Mouse (Mus musculus) kidney, embryonic 14.5 days (tissue): ENCODE measurements around the gene Ubl3. TPM values are rescaled to one million over a fixed set of nuclear protein-coding genes. Genes with fewer than 3 reads are reported as not detected.

Experiments used
- ATAC-seq: fragments of 200-750 bp; cut with Nextera tagmentation; 2 replicates; pipeline ENCODE4 v1.8.0; 2017; ENCODE audit warnings: moderate number of reproducible peaks, mild to moderate bottlenecking, moderate TSS enrichment, moderate library complexity; ENCODE audit not compliant: low FRiP score, low TSS enrichment
- H3K27ac ChIP-seq: fragments of 300-500 bp; sonication (generic); 2 replicates; pipeline ENCODE4 v1.5.1; 2014; ENCODE audit warnings: low read depth, mild to moderate bottlenecking, low read length, moderate library complexity, mixed read lengths
- H3K27me3 ChIP-seq: fragments of 300-500 bp; sonication (generic); 2 replicates; pipeline ENCODE4 v1.6.1; 2014; ENCODE audit warnings: mild to moderate bottlenecking, low read length; ENCODE audit not compliant: control insufficient read depth, insufficient read depth
- H3K36me3 ChIP-seq: fragments of 300-500 bp; sonication (generic); 2 replicates; pipeline ENCODE4 v1.6.1; 2014; ENCODE audit warnings: low read length, mixed read lengths; ENCODE audit not compliant: control insufficient read depth, insufficient read depth
- H3K4me1 ChIP-seq: fragments of 300-500 bp; sonication (generic); 2 replicates; pipeline ENCODE4 v1.6.1; 2014; ENCODE audit warnings: low read length, mixed read lengths; ENCODE audit not compliant: control insufficient read depth, insufficient read depth
- H3K4me2 ChIP-seq: fragments of 300-500 bp; sonication (generic); replicated peaks from 2 replicates; pipeline ENCODE4 v1.6.1; 2014; ENCODE audit warnings: low read depth, mild to moderate bottlenecking, low read length
- H3K4me3 ChIP-seq: fragments of 300-500 bp; sonication (generic); 2 replicates; pipeline ENCODE4 v1.5.1; 2014; ENCODE audit warnings: mild to moderate bottlenecking, low read length
- H3K9ac ChIP-seq: fragments of 300-500 bp; sonication (generic); 2 replicates; pipeline ENCODE4 v1.6.1; 2014; ENCODE audit warnings: low read depth, mild to moderate bottlenecking, low read length, moderate library complexity
- H3K9me3 ChIP-seq: fragments of 300-500 bp; sonication (generic); 2 replicates; pipeline ENCODE4 v1.6.1; 2016; ENCODE audit warnings: low read length; ENCODE audit not compliant: control insufficient read depth
- WGBS: fragments of 180-500 bp; shearing (Covaris S2); extraction: QIAGEN DNeasy Blood & Tissue Kit; methylation state at CpG from one replicate; pipeline ENCODE4 v1.1.7; 2014; 5-methylcytosine and 5-hydroxymethylcytosine counted together
- polyA plus RNA-seq: library from polyadenylated mRNA; unstranded; fragments of >200 nt; fragmentation: Nextera tagmentation; extraction: Ambion mirVana; gene quantifications from 2 replicates; pipeline ENCODE4 v1.2.1, GENCODE M21; 2014

Gene Ubl3
- polyA plus RNA-seq, 1 experiment from 2014 or later = 78.2 TPM

- no peak for ATAC-seq
- H3K4me2 ChIP-seq = no peak overlapping the region
- H3K27me3 ChIP-seq = no peaks in the 10 kb centered on the region
- H3K9ac ChIP-seq = no peak overlapping the region
- no peak overlapping the region for H3K4me3 ChIP-seq
- H3K27ac ChIP-seq = no peak overlapping the region
- no peaks in the 10 kb centered on the region; the same call in 1 of the 2 replicates for H3K9me3 ChIP-seq
- 88% methylated on average over 6 of the region's 6 CpGs for WGBS
- no peaks in the 10 kb centered on the region for H3K4me1 ChIP-seq
- peaks cover 14% of the 10 kb centered on the region for H3K36me3 ChIP-seq
Observed at GRCm38 (mm10) chr5:148501228-148501957, 51.2 kb downstream of the Ubl3 start.

GRCm38 (mm10) chr5:148500516-148500915, 52.1 kb downstream of the Ubl3 start:
- Histone ChIP-seq H3K9ac (no peak overlapping the region), H3K4me1 (no peaks in the 10 kb centered on the region), H3K4me2 (no peak overlapping the region), H3K9me3 (no peaks in the 10 kb centered on the region; the same call in 1 of the 2 replicates), H3K4me3 (no peak overlapping the region), H3K27ac (no peak overlapping the region), H3K36me3 (peaks cover 5% of the 10 kb centered on the region), H3K27me3 (no peaks in the 10 kb centered on the region)
- 86% methylated on average over 8 of the region's 8 CpGs for WGBS
- no peak for ATAC-seq

GRCm38 (mm10) chr5:148499616-148500015, 53.0 kb downstream of the Ubl3 start:
- WGBS = 67% methylated on average over 5 of the region's 5 CpGs
- Histone ChIP-seq H3K27ac (no peak overlapping the region), H3K4me2 (no peak overlapping the region), H3K9me3 (no peaks in the 10 kb centered on the region; the same call in 1 of the 2 replicates), H3K9ac (no peak overlapping the region), H3K36me3 (no peaks in the 10 kb centered on the region; the same call in 1 of the 2 replicates), H3K27me3 (no peaks in the 10 kb centered on the region), H3K4me3 (no peak overlapping the region), H3K4me1 (no peaks in the 10 kb centered on the region)
- 0 out of 2 replicates have a peak, but pooled peaks have one; percentile 20 for ATAC-seq

- no peak overlapping the region for H3K4me3 ChIP-seq
- H3K27me3 ChIP-seq = no peaks in the 10 kb centered on the region
- no peak overlapping the region for H3K9ac ChIP-seq
- H3K4me2 ChIP-seq = no peak overlapping the region
- 89% methylated on average over 6 of the region's 6 CpGs for WGBS
- H3K4me1 ChIP-seq = no peaks in the 10 kb centered on the region
- H3K36me3 ChIP-seq = no peaks in the 10 kb centered on the region
- no peak overlapping the region for H3K27ac ChIP-seq
- H3K9me3 ChIP-seq = no peaks in the 10 kb centered on the region; the same call in 1 of the 2 replicates
- ATAC-seq = no peak
Observed at GRCm38 (mm10) chr5:148495991-148496390, 56.6 kb downstream of the Ubl3 start.

- H3K27me3 ChIP-seq = no peaks in the 10 kb centered on the region
- ATAC-seq = peak; percentile 63; the same call in 1 of the 2 replicates
- WGBS = 32% methylated on average over 10 of the region's 10 CpGs
- no peak overlapping the region for H3K4me3 ChIP-seq
- no peak overlapping the region for H3K9ac ChIP-seq
- no peaks in the 10 kb centered on the region for H3K36me3 ChIP-seq
- H3K9me3 ChIP-seq = no peaks in the 10 kb centered on the region; the same call in 1 of the 2 replicates
- H3K27ac ChIP-seq = no peak overlapping the region
- no peaks in the 10 kb centered on the region for H3K4me1 ChIP-seq
- no peak overlapping the region for H3K4me2 ChIP-seq
Observed at GRCm38 (mm10) chr5:148495173-148495572, 57.4 kb downstream of the Ubl3 start.

DNA sequence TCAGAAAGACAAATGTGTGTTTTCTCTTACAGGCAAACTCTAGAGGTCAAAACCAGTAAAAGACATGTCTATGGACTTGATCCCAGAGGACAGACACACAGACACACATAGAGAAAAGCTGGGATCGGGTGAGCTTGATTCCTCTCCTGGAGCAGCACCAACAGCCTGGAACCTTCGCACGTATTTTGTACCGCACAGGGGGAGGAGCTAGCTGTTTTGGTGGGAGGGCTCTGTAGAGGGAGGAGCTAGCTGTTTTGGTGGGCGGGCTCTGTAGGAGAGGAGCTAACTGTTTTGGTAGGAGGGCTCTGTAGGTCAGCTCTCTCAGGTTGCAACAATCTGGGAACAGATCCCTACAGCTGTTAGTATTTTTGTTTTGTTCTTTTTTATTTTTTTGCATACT, 58.3 kb downstream of the Ubl3 start:
- H3K27ac ChIP-seq = no peak overlapping the region
- no peaks in the 10 kb centered on the region for H3K36me3 ChIP-seq
- ATAC-seq = no peak
- H3K9ac ChIP-seq = no peak overlapping the region
- 86% methylated on average over 5 of the region's 5 CpGs for WGBS
- H3K4me1 ChIP-seq = 0 out of 2 replicates have a peak, but pooled peaks cover 2% of the 10 kb centered on the region
- H3K9me3 ChIP-seq = no peaks in the 10 kb centered on the region; the same call in 1 of the 2 replicates
- H3K4me3 ChIP-seq = no peak overlapping the region
- H3K27me3 ChIP-seq = no peaks in the 10 kb centered on the region
- no peak overlapping the region for H3K4me2 ChIP-seq

DNA sequence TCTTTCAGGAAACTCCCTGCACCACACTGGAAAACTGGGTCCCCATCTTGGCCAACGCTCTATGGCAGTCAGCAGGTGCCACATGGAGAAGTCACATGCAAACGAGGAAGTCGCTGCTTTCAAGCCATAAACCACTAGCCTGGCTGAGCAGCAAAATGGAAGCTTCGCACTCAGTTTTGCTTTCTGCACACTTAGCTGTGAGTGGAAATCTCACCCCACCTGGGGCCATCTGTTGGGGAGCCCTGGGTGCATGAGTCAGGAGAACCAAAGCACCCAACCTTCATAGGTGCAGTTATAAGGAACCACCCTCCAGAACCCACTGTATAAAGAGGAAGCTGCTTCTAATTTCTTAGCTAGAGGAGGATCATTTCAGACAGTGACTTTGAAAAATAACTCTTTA, 59.6 kb downstream of the Ubl3 start:
- H3K27me3 ChIP-seq = no peaks in the 10 kb centered on the region
- H3K4me1 ChIP-seq = 0 out of 2 replicates have a peak, but pooled peaks cover 3% of the 10 kb centered on the region
- no peak overlapping the region for H3K9ac ChIP-seq
- H3K4me2 ChIP-seq = no peak overlapping the region
- H3K36me3 ChIP-seq = no peaks in the 10 kb centered on the region
- no peak overlapping the region for H3K27ac ChIP-seq
- ATAC-seq = no peak
- WGBS = 88% methylated on average over 4 of the region's 4 CpGs
- no peaks in the 10 kb centered on the region; the same call in 1 of the 2 replicates for H3K9me3 ChIP-seq
- H3K4me3 ChIP-seq = no peak overlapping the region

GRCm38 (mm10) chr5:148490391-148490790, 62.2 kb downstream of the Ubl3 start:
- 0 out of 2 replicates have a peak, but pooled peaks cover 3% of the 10 kb centered on the region for H3K4me1 ChIP-seq
- H3K27ac ChIP-seq = no peak overlapping the region
- H3K27me3 ChIP-seq = no peaks in the 10 kb centered on the region
- no peaks in the 10 kb centered on the region for H3K36me3 ChIP-seq
- 75% methylated on average over 3 of the region's 3 CpGs for WGBS
- H3K9me3 ChIP-seq = no peaks in the 10 kb centered on the region
- H3K4me2 ChIP-seq = no peak overlapping the region
- ATAC-seq = no peak
- no peak overlapping the region for H3K9ac ChIP-seq
- no peak overlapping the region for H3K4me3 ChIP-seq

DNA sequence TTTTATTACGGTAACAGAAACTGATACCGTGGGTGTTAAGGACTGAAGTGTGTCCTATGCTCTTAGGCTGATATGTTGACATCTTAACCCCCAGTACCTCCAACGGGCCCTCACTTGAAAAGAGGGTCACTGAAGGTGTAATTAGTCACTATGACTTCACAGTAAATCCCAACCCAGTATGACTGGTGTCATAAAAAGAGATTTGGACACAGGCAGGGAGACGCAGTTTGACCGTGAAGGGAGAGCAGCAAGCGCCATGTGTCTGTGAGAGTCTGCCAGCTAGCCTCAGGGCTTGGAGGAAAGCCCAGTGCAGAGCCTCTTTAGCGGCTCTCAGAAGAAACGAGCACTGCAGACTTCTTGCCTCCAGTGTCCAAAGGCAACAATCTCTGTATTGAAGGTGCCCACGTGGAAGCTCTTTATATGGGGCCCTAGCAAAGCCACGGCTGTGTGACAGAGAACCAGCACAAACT, 62.8 kb downstream of the Ubl3 start:
- 19% methylated on average over 10 of the region's 10 CpGs for whole genome bisulfite sequencing
- no peaks in the 10 kb centered on the region for H3K36me3 ChIP-seq
- H3K27ac ChIP-seq = peak overlapping the region; percentile 17; the same call in 1 of the 2 replicates
- H3K9ac ChIP-seq = no peak overlapping the region
- 0 out of 2 replicates have a peak, but pooled peaks cover 3% of the 10 kb centered on the region for H3K4me1 ChIP-seq
- peak overlapping the region; percentile 1 for H3K4me2 ChIP-seq
- no peaks in the 10 kb centered on the region for H3K27me3 ChIP-seq
- no peak overlapping the region for H3K4me3 ChIP-seq
- no peaks in the 10 kb centered on the region for H3K9me3 ChIP-seq
- ATAC-seq = peak; percentile 53; the same call in 1 of the 2 replicates
